ENCODE assay signal across 8 mouse cellular contexts in the genomic region with DNA sequence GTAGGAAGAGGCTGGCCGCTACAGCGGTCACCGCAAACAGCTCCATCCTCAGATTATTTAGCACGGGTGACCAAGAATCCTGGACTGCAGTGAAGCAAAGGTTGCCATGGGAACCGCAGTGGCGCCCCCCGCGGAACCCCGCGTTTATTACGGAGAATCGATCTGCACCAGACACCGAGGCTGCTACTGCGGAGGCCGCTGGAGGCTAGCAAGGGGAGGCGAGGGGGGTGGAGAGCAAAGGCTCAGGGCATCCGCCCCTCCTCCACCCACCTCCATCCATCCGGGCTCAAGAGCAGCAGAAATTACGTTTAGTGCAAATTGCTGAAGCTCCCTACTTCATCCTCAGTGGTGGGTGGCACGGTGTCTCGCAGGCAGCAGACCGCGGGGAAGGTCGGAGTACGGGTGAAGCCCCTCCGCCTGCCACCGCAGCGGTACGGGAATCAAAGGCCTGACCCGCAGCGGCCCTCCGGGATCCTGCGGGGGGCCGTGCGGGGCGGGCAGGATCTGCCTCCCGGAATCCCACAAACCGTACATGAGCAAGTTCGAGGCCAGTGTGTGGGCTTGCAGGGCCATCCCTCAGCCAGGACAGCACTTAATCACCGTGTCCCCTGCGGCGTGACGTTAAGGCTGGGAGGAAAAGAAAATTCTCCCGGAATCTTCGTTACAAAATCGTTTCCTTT.
DNase-seq lines count a peak whose midpoint lies in the region; ATAC-seq and TF ChIP-seq lines count a peak whose summit lies in the region.

No protein-coding gene starts in this region.

- WGBS in heart, adult 2 months = 2% methylated on average over 46 of the region's 46 CpGs
- WGBS in intestine, embryonic 15.5 days = under 1% methylated on average over 46 of the region's 46 CpGs
- under 1% methylated on average over 46 of the region's 46 CpGs for WGBS in limb, embryonic 10.5 days
- under 1% methylated on average over 46 of the region's 46 CpGs for WGBS in midbrain, embryonic 12.5 days
- WGBS in stomach, embryonic 14.5 days = under 1% methylated on average over 46 of the region's 46 CpGs

- TF ChIP-seq EP300 in heart, adult 2 months (IDR thresholded peaks at IDR 0.05; ENCODE audit: insufficient read depth, low read depth, low read length) = no peak

- no peaks in the 10 kb centered on the region; the same call in 1 of the 2 replicates for H3K4me1 ChIP-seq in heart, adult 2 months (ENCODE audit: control insufficient read depth, insufficient read depth, low read length)
- H3K4me1 ChIP-seq in intestine, embryonic 15.5 days (replicated peaks) = peaks cover 19% of the 10 kb centered on the region
- peaks cover 33% of the 10 kb centered on the region for H3K4me1 ChIP-seq in limb, embryonic 10.5 days
- peaks cover 40% of the 10 kb centered on the region for H3K4me1 ChIP-seq in midbrain, embryonic 12.5 days
- peaks cover 17% of the 10 kb centered on the region for H3K4me1 ChIP-seq in stomach, embryonic 14.5 days (ENCODE audit: control insufficient read depth, insufficient read depth, low read length)

- peak; percentile 68 for ATAC-seq in intestine, embryonic 15.5 days
- peak; percentile 79 for ATAC-seq in midbrain, embryonic 12.5 days (ENCODE audit: low FRiP score, low read depth)
- peak; percentile 58; the same call in 1 of the 2 replicates for ATAC-seq in stomach, embryonic 14.5 days (ENCODE audit: insufficient number of reproducible peaks, insufficient read depth, low FRiP score, low read depth)

- H3K27me3 ChIP-seq in heart, adult 2 months (ENCODE audit: control insufficient read depth, insufficient read depth, low read length) = peaks cover 11% of the 10 kb centered on the region
- peaks cover 42% of the 10 kb centered on the region for H3K27me3 ChIP-seq in intestine, embryonic 15.5 days (replicated peaks)
- H3K27me3 ChIP-seq in limb, embryonic 10.5 days (ENCODE audit: low read depth, poor library complexity, severe bottlenecking) = peaks cover 97% of the 10 kb centered on the region
- H3K27me3 ChIP-seq in midbrain, embryonic 12.5 days = peaks cover 55% of the 10 kb centered on the region
- H3K27me3 ChIP-seq in stomach, embryonic 14.5 days (ENCODE audit: control insufficient read depth, insufficient read depth, low read length) = peaks cover 28% of the 10 kb centered on the region

- no peaks in the 10 kb centered on the region for H3K9me3 ChIP-seq in intestine, embryonic 15.5 days
- no peaks in the 10 kb centered on the region for H3K9me3 ChIP-seq in limb, embryonic 10.5 days (replicated peaks)
- no peaks in the 10 kb centered on the region for H3K9me3 ChIP-seq in midbrain, embryonic 12.5 days
- H3K9me3 ChIP-seq in stomach, embryonic 14.5 days (ENCODE audit: control insufficient read depth, low read depth, low read length) = no peaks in the 10 kb centered on the region

- TF ChIP-seq CTCF in heart, adult 2 months (IDR thresholded peaks at IDR 0.05) = no peak; the same call in 1 of the 2 replicates

- H3K27ac ChIP-seq in heart, adult 2 months = no peak overlapping the region
- H3K27ac ChIP-seq in intestine, embryonic 15.5 days = no peak overlapping the region
- peak overlapping the region; percentile 36; the same call in 1 of the 2 replicates for H3K27ac ChIP-seq in limb, embryonic 10.5 days
- peak overlapping the region; percentile 86 for H3K27ac ChIP-seq in midbrain, embryonic 12.5 days (replicated peaks)
- no peak overlapping the region for H3K27ac ChIP-seq in stomach, embryonic 14.5 days (ENCODE audit: low read length)

- peak overlapping the region; percentile 0; the same call in 1 of the 2 replicates for H3K9ac ChIP-seq in heart, adult 2 months (ENCODE audit: low read depth, low read length)
- peak overlapping the region; percentile 38 for H3K9ac ChIP-seq in intestine, embryonic 15.5 days
- H3K9ac ChIP-seq in midbrain, embryonic 12.5 days (replicated peaks) = peak overlapping the region; percentile 42
- no peak overlapping the region for H3K9ac ChIP-seq in stomach, embryonic 14.5 days (replicated peaks; ENCODE audit: low read depth, low read length)

- no peaks in the 10 kb centered on the region for H3K79me2 ChIP-seq in heart, adult 2 months (replicated peaks; ENCODE audit: control insufficient read depth, insufficient read depth, low read length)

- no peak for TF ChIP-seq POLR2A in heart, adult 2 months (IDR thresholded peaks at IDR 0.05; ENCODE audit: insufficient read depth, low read depth, low read length)

- H3K4me2 ChIP-seq in intestine, embryonic 15.5 days (replicated peaks) = peak overlapping the region; percentile 93
- peak overlapping the region; percentile 72 for H3K4me2 ChIP-seq in midbrain, embryonic 12.5 days (replicated peaks)
- H3K4me2 ChIP-seq in stomach, embryonic 14.5 days (replicated peaks; ENCODE audit: low read depth, low read length) = peak overlapping the region; percentile 82

- H3K36me3 ChIP-seq in heart, adult 2 months (ENCODE audit: control insufficient read depth, insufficient read depth, low read length) = no peaks in the 10 kb centered on the region
- no peaks in the 10 kb centered on the region for H3K36me3 ChIP-seq in intestine, embryonic 15.5 days
- no peaks in the 10 kb centered on the region for H3K36me3 ChIP-seq in limb, embryonic 10.5 days
- H3K36me3 ChIP-seq in midbrain, embryonic 12.5 days = no peaks in the 10 kb centered on the region
- no peaks in the 10 kb centered on the region for H3K36me3 ChIP-seq in stomach, embryonic 14.5 days (ENCODE audit: control insufficient read depth, insufficient read depth, low read length)

- intact Hi-C loops in heart, adult 2 months (cut with DNase I) = no loop called here

- peak; percentile 34 to 51 for DNase-seq in heart, adult 2 months
- no peak for DNase-seq in heart, adult 8-10 months (ENCODE audit: low spot score)
- peak; percentile 64 for DNase-seq in cerebellum, adult 9-10 months
- DNase-seq in frontal cortex, adult 2 months (ENCODE audit: extremely low spot score in 1 of 2, low spot score in 1 of 2) = peak; percentile 63 to 78
- peak; percentile 80 for DNase-seq in limb, embryonic 10.5 days (ENCODE audit: low spot score)

- H3K4me3 ChIP-seq in heart, adult 2 months = peak overlapping the region; percentile 49
- H3K4me3 ChIP-seq in intestine, embryonic 15.5 days (replicated peaks) = peak overlapping the region; percentile 43
- peak overlapping the region; percentile 50 for H3K4me3 ChIP-seq in limb, embryonic 10.5 days
- H3K4me3 ChIP-seq in midbrain, embryonic 12.5 days = peak overlapping the region; percentile 42
- peak overlapping the region; percentile 40 for H3K4me3 ChIP-seq in stomach, embryonic 14.5 days (ENCODE audit: low read depth, low read length)

Comparison
In these comparisons a context has a peak if more than half of its experiments do, and no peak if none do; other contexts are left out.
1. H3K27ac ChIP-seq: peak in limb, embryonic 10.5 days (single experiment) and midbrain, embryonic 12.5 days (single experiment); none in heart, adult 2 months (single experiment), intestine, embryonic 15.5 days (single experiment) and stomach, embryonic 14.5 days (single experiment).
2. Peak in every context shown above with its lines, with median percentiles within 50 percentile points of each other: H3K4me3 ChIP-seq, ATAC-seq and H3K4me2 ChIP-seq.